Mouse (Mus musculus): Measurements from ENCODE around the gene Gm17622. TPM values are rescaled to one million over a fixed set of nuclear protein-coding genes. Genes with fewer than 3 reads are reported as not detected.

The Gm17622 gene
- total RNA-seq (2015; ENCODE audit: low replicate concordance), result not detected in 2 replicates
- not detected in 2 replicates for total RNA-seq (2017; ENCODE audit: low replicate concordance)

DNA sequence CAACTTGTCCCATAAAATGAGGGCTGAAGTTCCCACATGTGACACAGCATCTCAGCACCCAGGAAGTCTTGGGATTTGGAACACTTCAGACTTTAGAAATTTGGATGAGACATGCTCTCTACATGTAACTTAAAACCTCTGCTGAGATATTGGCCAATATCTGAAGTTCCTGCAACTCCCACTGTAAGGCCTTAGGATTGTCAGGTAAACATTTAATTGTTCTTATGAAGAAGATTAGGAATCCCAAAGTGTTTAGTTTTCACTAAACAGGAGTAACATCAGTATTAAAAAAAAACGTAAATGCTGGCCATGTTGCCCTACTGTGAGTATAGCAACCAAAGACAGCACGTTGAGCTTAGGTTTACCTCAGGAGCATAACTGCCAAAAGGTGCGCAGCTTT is at the start of gene Gm17622:
Gm17622 (plus strand) TSS at position 301 of the 400 bp plus-strand sequence.
- no peak for ATAC-seq (replicated peaks; ENCODE audit: low FRiP score, poor library complexity, severe bottlenecking)

DNA sequence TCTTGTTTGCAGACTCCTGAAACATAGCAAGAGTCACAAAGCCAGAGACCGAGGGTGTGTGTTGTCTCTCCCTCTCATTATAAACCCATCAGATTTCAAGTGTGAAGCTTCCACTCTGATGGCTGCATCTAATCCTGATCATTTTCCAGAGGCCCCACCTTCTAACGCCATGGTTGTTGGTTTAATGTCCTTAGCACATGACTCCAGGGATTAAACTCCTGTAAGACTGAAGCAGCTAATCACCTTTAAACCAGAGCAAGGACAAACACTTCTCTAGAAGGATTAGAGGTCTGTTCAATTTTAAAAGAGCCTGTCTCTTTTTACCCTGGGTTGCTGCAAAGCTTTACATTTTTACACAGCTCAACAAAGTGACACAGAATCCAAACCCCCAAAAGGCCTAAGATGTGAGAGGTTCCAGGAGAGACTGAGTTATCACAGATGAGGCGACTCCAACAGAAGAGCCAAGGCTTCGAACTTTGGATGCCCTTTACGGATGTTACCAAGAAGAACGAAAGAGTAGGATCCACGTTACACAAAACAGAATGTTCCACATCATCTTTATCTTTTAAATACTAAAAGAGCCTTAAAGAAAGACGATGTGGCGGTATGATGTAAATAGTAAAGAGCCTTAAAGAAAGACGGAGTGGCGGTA is 40.2 kb upstream of the Gm17622 start:
- ATAC-seq (replicated peaks; ENCODE audit: low FRiP score, poor library complexity, severe bottlenecking), result no peak

DNA sequence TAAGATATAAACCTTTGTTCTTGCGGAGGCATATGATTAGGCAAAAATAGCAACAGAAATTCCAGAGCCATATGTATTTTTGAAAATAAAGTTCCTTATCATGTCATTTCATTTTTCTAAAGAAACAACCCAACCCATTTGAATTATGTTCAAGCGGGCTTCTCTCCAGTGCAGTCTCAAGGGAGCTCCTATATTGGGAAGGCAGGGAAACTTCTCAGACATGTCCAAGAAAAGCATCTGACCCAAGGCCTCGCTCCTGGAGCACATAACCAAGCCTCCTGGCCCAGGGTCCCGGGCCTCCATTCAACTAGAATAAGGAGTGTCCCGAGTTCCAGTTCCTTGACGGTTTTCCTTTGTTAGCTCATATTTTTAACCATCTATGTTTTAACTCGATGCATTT is 39.7 kb upstream of the Gm17622 start:
- ATAC-seq (replicated peaks; ENCODE audit: low FRiP score, poor library complexity, severe bottlenecking), result no peak

DNA sequence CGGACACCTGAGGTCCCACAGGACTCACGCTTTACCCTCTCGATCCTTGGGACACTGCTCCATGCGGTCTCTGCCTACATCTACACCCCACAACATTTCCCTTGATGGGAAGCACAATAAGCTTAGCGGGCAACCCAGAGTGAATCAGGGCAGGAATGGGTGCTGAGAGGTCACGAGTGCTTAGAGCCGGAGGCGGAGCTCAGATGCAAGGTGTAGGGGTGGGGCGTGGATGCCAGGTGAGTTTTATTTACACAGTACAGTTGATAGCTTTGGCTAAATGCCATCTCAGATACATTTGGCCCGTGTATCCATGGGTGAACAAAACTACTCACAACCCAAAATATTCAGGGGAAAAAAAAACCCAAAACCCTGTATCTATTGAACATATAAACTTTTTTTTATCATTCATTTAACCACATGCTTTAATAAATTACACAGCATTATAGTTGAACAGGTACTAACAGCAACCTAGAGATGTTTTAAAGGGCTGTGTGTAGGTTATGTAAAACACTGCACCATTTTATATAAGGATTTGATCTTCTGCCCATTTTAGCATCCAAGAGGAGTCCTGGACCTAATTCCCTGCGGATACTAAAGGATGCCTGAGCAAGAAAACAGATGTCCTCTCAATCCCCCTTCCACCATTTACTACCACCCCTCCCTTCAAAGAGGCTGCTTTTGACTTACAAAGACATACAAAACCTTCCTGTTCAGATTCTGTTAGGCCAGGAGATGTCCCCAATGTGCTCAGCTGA is 39.0 kb upstream of the Gm17622 start:
- no peak for ATAC-seq (replicated peaks; ENCODE audit: low FRiP score, poor library complexity, severe bottlenecking)

DNA sequence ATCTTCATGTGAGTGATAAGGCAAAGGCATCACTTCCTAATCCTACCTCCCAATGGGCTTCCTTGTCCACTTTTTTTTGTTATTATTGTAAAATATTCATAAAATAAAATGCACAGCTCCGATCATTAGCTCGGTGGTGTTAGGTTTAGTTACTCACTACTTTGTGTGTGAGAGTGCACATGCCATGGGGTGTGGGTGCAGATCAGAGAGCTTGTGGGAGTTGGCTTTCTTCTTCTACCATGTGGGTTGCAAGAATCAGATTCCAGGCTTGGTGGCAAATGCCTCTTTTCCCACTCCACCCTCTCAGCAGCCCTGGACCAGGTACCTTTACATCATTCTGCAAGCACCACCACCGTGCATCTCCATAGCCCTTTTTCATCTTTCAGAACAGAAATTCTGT is 37.9 kb upstream of the Gm17622 start:
- ATAC-seq (replicated peaks; ENCODE audit: low FRiP score, poor library complexity, severe bottlenecking), result no peak

DNA sequence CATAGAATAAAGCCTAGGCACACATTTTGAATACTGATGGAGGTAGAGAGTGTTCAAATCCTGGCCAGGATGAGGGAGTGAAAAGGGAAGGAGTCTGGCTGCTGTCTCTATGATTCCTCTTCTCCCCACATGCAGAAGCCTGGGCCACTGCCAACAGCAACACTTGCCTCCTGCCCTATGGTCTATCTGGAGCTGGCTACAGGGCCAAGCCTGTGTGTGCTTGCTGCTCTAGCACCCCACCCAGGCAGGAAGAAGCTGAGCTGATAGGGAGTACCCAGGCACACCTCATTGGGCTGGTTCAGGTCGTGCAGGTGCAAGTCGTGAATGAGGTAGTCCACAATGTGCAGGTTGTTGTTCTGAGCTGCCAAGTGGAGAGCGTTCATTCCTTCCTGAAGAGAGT is 36.2 kb upstream of the Gm17622 start:
- no peak for ATAC-seq (replicated peaks; ENCODE audit: low FRiP score, poor library complexity, severe bottlenecking)

DNA sequence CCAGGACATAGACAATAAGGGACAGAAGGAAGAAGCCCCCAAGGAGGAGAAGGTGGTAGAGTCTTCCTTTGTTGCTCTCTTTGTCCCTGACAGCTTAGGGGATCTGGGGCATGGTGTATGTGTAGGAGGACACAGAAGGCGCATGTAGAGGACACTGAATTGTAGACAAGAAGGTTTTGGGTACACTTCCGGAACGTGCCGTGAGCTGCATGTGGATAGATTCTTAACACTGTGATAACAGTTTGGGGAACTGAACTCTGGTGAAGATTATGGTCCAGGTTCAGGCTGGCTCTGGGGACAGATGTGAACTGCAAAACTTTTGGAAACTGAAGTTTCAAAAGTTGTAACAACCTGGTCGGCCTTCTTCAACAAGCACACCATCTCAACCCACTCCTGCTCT is 33.0 kb upstream of the Gm17622 start:
- ATAC-seq (replicated peaks; ENCODE audit: low FRiP score, poor library complexity, severe bottlenecking), result no peak

DNA sequence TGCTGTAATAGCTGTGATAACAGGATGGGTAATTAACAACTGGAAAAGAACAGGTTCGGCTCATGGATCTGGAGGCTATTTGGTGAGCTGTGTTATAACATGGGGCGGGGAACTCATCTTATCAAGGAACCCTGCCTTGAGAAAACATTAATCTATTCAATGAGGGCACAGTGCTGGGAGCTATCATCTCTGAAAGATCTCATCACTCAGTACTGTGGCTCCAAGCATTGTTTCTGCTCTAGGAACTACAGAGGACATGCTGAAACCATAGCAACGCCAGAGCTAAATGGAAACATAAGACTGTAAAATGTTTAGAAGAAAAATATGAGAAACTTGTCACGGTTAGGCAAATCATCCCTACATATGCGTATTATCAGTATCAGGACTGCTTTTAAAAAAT is 32.5 kb upstream of the Gm17622 start:
- no peak for ATAC-seq (replicated peaks; ENCODE audit: low FRiP score, poor library complexity, severe bottlenecking)

DNA sequence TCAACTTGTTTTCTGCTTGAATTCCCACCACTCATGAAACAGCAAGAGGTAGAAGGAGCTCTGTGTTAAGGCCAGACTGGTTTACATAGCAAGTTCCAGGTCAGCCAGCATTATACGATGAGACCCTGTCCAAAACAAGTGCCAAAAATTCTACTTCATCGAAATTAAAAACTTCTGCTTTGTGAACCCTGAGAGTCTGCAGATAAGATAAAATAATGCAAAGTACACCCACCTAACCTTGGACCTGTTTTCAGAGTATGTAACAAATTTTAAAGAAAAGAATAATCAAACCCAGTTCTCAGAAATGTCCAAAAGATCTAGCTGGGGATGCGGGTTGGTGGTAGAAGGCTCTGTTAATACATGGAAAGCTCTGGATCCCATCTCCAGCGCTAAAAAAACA is 31.9 kb upstream of the Gm17622 start:
- ATAC-seq (replicated peaks; ENCODE audit: low FRiP score, poor library complexity, severe bottlenecking), result no peak

DNA sequence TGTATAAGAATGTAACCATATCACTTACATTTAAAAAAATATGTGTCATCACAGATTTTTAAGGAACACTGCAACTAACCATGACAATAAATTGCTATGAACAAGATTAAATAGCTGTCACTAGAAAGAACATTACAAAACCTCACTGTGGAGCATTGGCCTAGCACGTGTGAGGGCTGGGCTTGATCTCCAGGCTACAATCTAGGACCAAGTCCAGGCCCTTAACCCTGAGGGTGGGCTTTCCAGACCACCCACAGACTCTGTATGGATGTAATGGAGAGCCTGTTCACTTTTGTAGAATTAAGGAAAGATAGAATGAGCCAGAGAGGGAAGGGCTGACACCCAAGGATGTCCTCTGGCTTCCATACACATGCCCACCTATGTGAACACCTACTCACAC is 27.9 kb upstream of the Gm17622 start:
- no peak for ATAC-seq (replicated peaks; ENCODE audit: low FRiP score, poor library complexity, severe bottlenecking)

DNA sequence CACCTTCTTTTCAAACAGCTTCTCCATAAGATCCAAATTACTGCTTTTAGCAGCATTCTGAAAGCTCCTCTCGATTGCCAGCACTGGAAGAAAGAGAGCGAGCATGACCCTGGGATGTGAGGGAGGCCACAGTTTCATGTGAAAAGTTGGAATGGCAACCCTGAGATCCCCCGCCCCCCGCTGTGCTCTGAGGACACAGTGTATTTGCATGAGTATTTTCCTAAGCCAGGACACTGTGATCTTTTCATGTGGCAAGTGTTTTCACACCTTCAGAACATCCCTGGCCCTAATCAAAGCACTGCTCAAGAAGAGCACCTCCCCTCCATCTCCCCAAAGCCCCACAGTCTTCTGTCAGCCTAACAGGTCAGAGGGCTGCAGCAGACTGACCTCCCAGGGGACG is 25.2 kb upstream of the Gm17622 start:
- no peak for ATAC-seq (replicated peaks; ENCODE audit: low FRiP score, poor library complexity, severe bottlenecking)

DNA sequence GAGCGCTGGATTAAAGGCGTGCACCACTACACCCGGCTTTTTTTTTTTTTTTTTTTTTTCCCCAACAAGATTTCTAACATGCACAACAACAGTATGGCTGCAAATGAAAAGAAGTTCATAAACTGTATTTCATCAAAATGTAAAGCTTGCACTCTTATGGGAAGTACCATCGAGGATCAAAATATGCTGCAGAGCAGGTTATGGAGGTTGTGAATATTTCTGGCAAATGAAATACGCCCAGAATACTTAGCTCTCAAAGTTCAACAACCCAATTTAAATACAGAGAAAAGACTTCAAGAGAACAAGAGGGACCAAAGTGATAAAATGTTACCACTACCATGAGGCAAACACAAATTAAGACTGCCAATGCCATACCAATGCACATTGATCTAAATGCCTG is 21.9 kb upstream of the Gm17622 start:
- no peak for ATAC-seq (replicated peaks; ENCODE audit: low FRiP score, poor library complexity, severe bottlenecking)

DNA sequence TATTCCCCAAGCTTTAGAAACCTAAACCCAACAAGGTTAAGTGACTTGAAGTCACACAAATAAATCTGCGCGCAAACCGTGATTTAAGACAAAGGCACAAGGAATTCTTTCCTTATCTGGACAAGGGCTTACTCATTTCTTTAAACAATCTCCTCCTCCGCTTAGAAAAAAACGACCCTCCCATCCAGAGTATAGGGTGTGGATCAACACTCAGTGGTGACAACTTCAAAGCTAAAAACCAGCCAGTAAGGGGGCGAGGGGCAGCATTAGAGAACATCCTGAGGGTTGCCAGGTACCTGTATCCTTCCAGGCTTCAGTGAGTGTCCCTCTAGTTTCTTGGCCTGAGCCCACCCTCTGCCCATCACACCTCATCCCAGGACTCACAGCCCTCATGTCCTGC is 20.0 kb upstream of the Gm17622 start:
- no peak for ATAC-seq (replicated peaks; ENCODE audit: low FRiP score, poor library complexity, severe bottlenecking)

DNA sequence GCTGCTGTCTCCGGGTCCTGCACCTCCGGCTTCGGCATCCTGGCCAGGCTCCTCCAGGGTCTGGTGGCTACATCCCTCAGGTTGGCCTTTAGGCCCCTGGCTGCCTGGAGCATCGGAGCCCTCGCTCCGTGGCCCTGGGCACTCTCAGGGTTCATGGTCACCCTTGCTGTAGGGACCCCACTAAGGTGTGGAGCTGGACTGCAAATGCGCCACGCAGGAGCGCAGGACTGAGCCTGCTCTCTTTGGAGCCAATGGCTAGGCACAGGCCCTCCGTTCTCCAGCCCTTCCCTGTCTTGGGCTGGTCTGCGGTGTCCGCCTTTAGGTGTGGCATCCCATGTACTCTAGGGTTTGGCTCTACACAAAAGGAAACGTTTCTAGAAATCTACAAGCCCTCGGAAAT is 19.6 kb upstream of the Gm17622 start, which contains the start of gene Ankdd1b:
Ankdd1b (minus strand) TSS at position 242 of the 400 bp plus-strand sequence.
- no peak for ATAC-seq (replicated peaks; ENCODE audit: low FRiP score, poor library complexity, severe bottlenecking)

DNA sequence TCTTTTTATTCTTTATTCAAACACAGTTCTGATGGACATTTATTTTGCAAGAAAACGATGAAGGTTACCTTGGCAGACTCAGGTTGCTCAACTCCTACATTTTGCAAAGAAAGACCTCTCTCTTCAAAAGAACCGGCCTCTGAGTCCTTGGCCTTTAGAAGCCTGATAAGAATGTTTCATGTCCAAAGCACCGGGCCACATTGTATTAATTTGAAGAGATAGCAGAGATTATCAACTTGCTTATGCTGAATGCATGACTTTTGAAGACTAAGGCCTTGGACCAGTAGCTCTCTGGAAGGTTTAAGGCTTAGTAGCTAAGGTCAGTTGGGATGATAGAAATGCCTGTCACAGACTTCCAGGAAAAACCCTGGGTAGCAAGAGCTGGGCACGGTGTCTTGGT is 13.3 kb upstream of the Gm17622 start:
- ATAC-seq (replicated peaks; ENCODE audit: low FRiP score, poor library complexity, severe bottlenecking), result no peak

DNA sequence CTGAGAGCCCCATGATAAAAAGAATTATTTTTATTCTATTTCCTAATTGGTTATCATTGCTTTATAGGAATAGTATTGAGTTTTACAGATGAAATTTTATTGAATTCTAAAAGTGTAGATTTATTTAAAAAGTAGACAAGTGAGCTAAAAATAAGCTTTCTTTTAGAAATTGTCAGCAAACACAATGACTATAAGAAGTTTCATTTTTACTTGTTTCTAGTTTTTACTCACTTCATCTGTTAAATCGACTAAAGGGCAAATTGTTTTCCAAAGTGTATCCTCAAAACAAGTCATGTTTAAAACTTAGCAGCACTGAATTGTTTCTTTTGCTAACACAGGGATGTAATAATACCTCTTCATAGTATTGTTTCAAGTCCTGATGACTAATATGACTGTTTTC is 11.5 kb upstream of the Gm17622 start:
- ATAC-seq (replicated peaks; ENCODE audit: low FRiP score, poor library complexity, severe bottlenecking), result no peak

DNA sequence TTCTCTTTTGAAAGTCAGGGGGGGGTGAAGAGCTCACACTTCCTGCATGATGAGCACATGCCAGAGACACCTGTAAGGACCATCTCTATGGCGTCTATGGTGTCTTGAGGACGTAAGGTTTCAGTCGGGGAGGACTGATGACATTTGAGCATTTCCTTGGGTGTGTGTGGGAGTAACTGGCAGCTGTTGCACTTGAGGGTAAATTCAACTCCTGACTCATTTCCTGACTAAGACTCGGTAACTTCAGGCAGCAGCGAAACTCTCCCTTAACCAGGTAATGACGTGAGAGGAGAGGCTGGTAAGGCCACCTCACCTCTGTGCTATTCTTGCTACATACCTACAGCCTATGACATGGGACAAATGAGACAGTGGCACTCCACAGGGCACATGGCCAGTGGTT is 3.3 kb upstream of the Gm17622 start:
- ATAC-seq (replicated peaks; ENCODE audit: low FRiP score, poor library complexity, severe bottlenecking), result no peak

DNA sequence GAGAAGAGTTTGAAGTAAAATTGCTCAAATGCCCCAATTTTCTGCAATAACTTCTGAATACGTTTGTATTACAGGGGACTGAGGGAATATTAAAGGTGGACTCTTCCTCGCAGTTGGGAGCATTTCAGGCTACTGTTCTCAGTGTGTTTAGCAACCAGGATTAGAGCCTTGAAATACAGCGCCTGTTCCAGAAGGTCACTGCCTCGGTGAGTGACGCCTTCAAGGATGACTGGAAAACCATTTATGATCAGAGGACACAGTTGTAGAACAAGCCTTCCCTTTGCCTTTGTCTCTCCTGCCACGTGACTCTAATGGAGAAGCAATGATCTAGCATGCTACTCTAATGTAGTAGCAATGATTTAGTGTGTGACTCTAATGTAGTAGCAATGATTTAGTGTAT is 2.6 kb upstream of the Gm17622 start:
- ATAC-seq (replicated peaks; ENCODE audit: low FRiP score, poor library complexity, severe bottlenecking), result no peak

DNA sequence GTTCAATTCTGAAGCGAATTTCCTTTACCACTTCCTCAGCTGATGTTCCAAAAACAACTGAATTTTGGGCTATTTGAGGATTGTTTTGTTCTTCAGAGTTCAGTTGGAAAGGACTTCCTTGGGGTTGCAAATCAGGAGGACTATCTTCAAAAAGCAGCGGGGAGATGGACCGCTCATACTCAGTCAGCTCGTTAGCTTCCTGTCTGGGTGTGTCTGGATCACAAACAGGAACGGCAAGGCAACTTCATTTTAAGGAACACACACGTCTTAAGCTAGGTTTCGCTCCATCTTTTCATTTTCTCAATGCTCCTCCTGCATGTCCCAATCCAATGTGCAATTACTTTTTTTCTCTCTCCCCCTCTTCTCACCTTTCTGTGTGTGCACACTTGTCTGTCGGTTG is 6.1 kb downstream of the Gm17622 start:
- ATAC-seq (replicated peaks; ENCODE audit: low FRiP score, poor library complexity, severe bottlenecking), result no peak

DNA sequence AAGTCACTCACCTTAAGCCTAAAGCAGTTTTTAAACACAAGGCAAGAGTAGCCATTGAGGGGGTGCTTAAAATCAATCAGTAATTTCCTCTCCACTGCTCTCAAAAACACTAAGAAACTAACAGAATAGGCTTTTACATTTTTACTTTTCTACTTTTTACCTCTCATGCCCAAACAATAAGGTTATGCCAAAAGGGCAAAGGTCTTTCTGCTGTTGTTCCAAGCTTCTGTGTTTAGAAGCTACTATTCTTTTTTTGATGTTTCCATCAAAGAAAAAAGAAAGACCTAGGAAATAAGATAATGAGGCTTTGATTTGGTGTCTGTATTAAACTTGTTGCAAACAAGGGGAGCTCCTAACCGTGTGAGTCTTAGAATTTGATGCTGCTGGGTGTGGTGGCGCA is 9.4 kb downstream of the Gm17622 start:
- ATAC-seq (replicated peaks; ENCODE audit: low FRiP score, poor library complexity, severe bottlenecking), result no peak

DNA sequence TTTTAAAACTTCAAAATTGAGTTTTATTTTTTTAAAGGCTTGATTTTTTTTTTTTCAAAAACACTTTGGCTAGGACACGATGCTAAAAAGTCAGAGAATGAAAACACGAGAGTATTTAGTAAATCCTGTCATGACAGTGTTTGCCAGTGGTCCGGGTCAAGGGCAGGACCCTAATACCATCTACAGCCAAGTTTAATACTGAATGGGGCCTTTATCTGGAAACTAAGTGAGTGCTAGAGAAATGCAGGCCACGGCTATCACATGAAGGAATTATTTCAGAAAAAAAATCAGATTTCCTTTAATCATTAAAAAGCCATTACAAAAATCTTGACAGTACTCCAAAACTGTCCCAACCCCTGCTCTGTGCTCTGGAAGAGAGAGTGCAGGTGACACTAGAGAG is 15.1 kb downstream of the Gm17622 start:
- ATAC-seq (replicated peaks; ENCODE audit: low FRiP score, poor library complexity, severe bottlenecking), result no peak

DNA sequence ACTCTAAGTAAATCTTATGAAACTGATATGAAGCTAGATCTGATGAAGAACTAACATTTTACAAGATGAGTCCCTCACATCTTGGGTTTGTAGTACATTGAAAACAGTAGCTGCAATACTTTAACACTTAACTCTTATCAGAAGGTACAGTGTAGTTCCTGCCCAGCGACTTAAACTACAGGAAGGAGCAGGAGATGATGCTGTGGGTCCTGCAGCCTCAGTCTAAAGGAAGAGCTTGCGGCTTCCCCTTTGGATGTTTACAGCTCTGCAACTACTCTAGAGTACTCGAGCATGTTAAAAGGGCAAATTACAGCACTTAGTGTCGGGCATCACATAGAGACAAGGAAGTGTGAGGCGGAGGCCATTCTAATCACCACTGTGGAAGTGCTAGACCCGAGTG is 15.8 kb downstream of the Gm17622 start:
- ATAC-seq (replicated peaks; ENCODE audit: low FRiP score, poor library complexity, severe bottlenecking), result no peak

Measured in erythroblast, adult 5-6 weeks (primary cell).